Mouse (Mus musculus): Measurements from ENCODE around the gene Jmjd1c.

The Jmjd1c gene

GRCm38 (mm10) chr10:67095798-67096620 lies at the start of gene Jmjd1c:
Gene Jmjd1c, plus strand, starts transcription at chr10:67096125.
- peak; percentile 73 for DNase-seq (ENCODE audit: low read depth, low spot score)

GRCm38 (mm10) chr10:67047712-67048645 lies 47.9 kb upstream of the Jmjd1c start:
- DNase-seq (ENCODE audit: low read depth, low spot score) = no peak

GRCm38 (mm10) chr10:67048871-67049615 lies 46.9 kb upstream of the Jmjd1c start:
- no peak for DNase-seq (ENCODE audit: low read depth, low spot score)

GRCm38 (mm10) chr10:67049621-67050020 lies 46.3 kb upstream of the Jmjd1c start:
- DNase-seq (ENCODE audit: low read depth, low spot score) = no peak

- no peak for DNase-seq (ENCODE audit: low read depth, low spot score)
Measured at GRCm38 (mm10) chr10:67050766-67051165, 45.2 kb upstream of the Jmjd1c start.

- DNase-seq (ENCODE audit: low read depth, low spot score) = no peak
Measured at GRCm38 (mm10) chr10:67051466-67051865, 44.5 kb upstream of the Jmjd1c start.

- DNase-seq (ENCODE audit: low read depth, low spot score) = no peak
Measured at GRCm38 (mm10) chr10:67052429-67052828, 43.5 kb upstream of the Jmjd1c start.

GRCm38 (mm10) chr10:67053475-67053874 lies 42.5 kb upstream of the Jmjd1c start:
- DNase-seq (ENCODE audit: low read depth, low spot score) = no peak

- no peak for DNase-seq (ENCODE audit: low read depth, low spot score)
Measured at GRCm38 (mm10) chr10:67055867-67056856, 39.8 kb upstream of the Jmjd1c start.

- DNase-seq (ENCODE audit: low read depth, low spot score) = no peak
Measured at GRCm38 (mm10) chr10:67057208-67057607, 38.7 kb upstream of the Jmjd1c start.

- DNase-seq (ENCODE audit: low read depth, low spot score) = no peak
Measured at GRCm38 (mm10) chr10:67057696-67058095, 38.2 kb upstream of the Jmjd1c start.

- DNase-seq (ENCODE audit: low read depth, low spot score) = no peak
Measured at GRCm38 (mm10) chr10:67058297-67058696, 37.6 kb upstream of the Jmjd1c start.

GRCm38 (mm10) chr10:67058702-67059101 lies 37.2 kb upstream of the Jmjd1c start:
- DNase-seq (ENCODE audit: low read depth, low spot score) = no peak

GRCm38 (mm10) chr10:67061367-67061801 lies 34.5 kb upstream of the Jmjd1c start:
- DNase-seq (ENCODE audit: low read depth, low spot score) = no peak

GRCm38 (mm10) chr10:67061823-67062222 lies 34.1 kb upstream of the Jmjd1c start:
- no peak for DNase-seq (ENCODE audit: low read depth, low spot score)

- DNase-seq (ENCODE audit: low read depth, low spot score) = no peak
Measured at GRCm38 (mm10) chr10:67065277-67065887, 30.5 kb upstream of the Jmjd1c start.

GRCm38 (mm10) chr10:67065927-67066326 lies 30.0 kb upstream of the Jmjd1c start:
- DNase-seq (ENCODE audit: low read depth, low spot score) = no peak

- no peak for DNase-seq (ENCODE audit: low read depth, low spot score)
Measured at GRCm38 (mm10) chr10:67066421-67066820, 29.5 kb upstream of the Jmjd1c start.

GRCm38 (mm10) chr10:67069013-67069412 lies 26.9 kb upstream of the Jmjd1c start:
- DNase-seq (ENCODE audit: low read depth, low spot score) = no peak

GRCm38 (mm10) chr10:67071389-67071788 lies 24.5 kb upstream of the Jmjd1c start:
- DNase-seq (ENCODE audit: low read depth, low spot score) = no peak
